In genomic region chrX:58030100-58030834, GRCm38 (mm10) we compare ENCODE assay signal across 8 mouse cellular contexts. TPM values are rescaled to one million over a fixed set of nuclear protein-coding genes. Genes with fewer than 3 reads are reported as not detected.
A peak's percentile ranks its signal among the peaks of the same experiment; 100 is the strongest.
DNase-seq lines count a peak whose midpoint lies in the region; ATAC-seq and TF ChIP-seq lines count a peak whose summit lies in the region.

No protein-coding gene starts in this region.

- H3K9ac ChIP-seq in forebrain, embryonic 16.5 days (replicated peaks; ENCODE audit: low read depth, low read length), result peak overlapping the region; percentile 52
- H3K9ac ChIP-seq in hindbrain, postnatal 0 days (replicated peaks; ENCODE audit: low read length), result peak overlapping the region; percentile 62; the same call in 1 of the 2 replicates
- H3K9ac ChIP-seq in liver, embryonic 15.5 days, result no peak overlapping the region
- no peak overlapping the region for H3K9ac ChIP-seq in stomach, embryonic 15.5 days

- no peaks in the 10 kb centered on the region for H3K4me1 ChIP-seq in forebrain, embryonic 16.5 days (replicated peaks; ENCODE audit: control insufficient read depth, insufficient read depth, low read length)
- no peaks in the 10 kb centered on the region for H3K4me1 ChIP-seq in hindbrain, postnatal 0 days (ENCODE audit: insufficient read depth, low read length)
- H3K4me1 ChIP-seq in liver, embryonic 15.5 days (replicated peaks), result no peaks in the 10 kb centered on the region
- H3K4me1 ChIP-seq in stomach, embryonic 15.5 days, result 0 out of 2 replicates have a peak, but pooled peaks cover 10% of the 10 kb centered on the region

- H3K27me3 ChIP-seq in forebrain, embryonic 16.5 days (replicated peaks; ENCODE audit: control insufficient read depth, insufficient read depth, low read length), result peaks cover 6% of the 10 kb centered on the region; the same call in 1 of the 2 replicates
- H3K27me3 ChIP-seq in hindbrain, postnatal 0 days (ENCODE audit: insufficient read depth, low read length), result no peaks in the 10 kb centered on the region
- H3K27me3 ChIP-seq in liver, embryonic 15.5 days, result peaks cover 92% of the 10 kb centered on the region
- H3K27me3 ChIP-seq in stomach, embryonic 15.5 days (replicated peaks), result peaks cover 40% of the 10 kb centered on the region

- no peaks in the 10 kb centered on the region for H3K9me3 ChIP-seq in forebrain, embryonic 16.5 days (ENCODE audit: control insufficient read depth, low read length)
- H3K9me3 ChIP-seq in hindbrain, postnatal 0 days (ENCODE audit: low read length), result no peaks in the 10 kb centered on the region
- H3K9me3 ChIP-seq in liver, embryonic 15.5 days (replicated peaks), result no peaks in the 10 kb centered on the region
- no peaks in the 10 kb centered on the region for H3K9me3 ChIP-seq in stomach, embryonic 15.5 days

- no peak for TF ChIP-seq CTCF in hindbrain, postnatal 0 days (IDR thresholded peaks at IDR 0.05; ENCODE audit: low read depth)

- intact Hi-C loops in left cerebral cortex, postnatal 36 days (cut with DNase I), result loop anchor here (2.0 to 10.0 kb wide), 2 partner anchors 109 to 345 kb away; no protein-coding TSS in a partner anchor

- ATAC-seq in forebrain, embryonic 16.5 days, result peak; percentile 92
- peak; percentile 95 for ATAC-seq in hindbrain, postnatal 0 days
- ATAC-seq in liver, embryonic 15.5 days (ENCODE audit: insufficient read depth), result no peak
- peak; percentile 85; the same call in 1 of the 2 replicates for ATAC-seq in stomach, embryonic 15.5 days (ENCODE audit: insufficient read depth, low FRiP score, low read depth)

- H3K27ac ChIP-seq in forebrain, embryonic 16.5 days (ENCODE audit: low read length), result peak overlapping the region; percentile 65
- H3K27ac ChIP-seq in hindbrain, postnatal 0 days, result peak overlapping the region; percentile 84
- H3K27ac ChIP-seq in liver, embryonic 15.5 days (replicated peaks), result no peak overlapping the region
- no peak overlapping the region for H3K27ac ChIP-seq in stomach, embryonic 15.5 days

- 16% methylated on average over 38 of the region's 48 CpGs for WGBS in forebrain, embryonic 16.5 days
- 29% methylated on average over 48 of the region's 48 CpGs for WGBS in hindbrain, postnatal 0 days
- WGBS in liver, embryonic 15.5 days (ENCODE audit: insufficient replicate concordance), result 18% methylated on average over 48 of the region's 48 CpGs
- WGBS in stomach, embryonic 15.5 days, result 18% methylated on average over 48 of the region's 48 CpGs

- peak overlapping the region; percentile 45 for H3K4me3 ChIP-seq in forebrain, embryonic 16.5 days (replicated peaks; ENCODE audit: low read length)
- H3K4me3 ChIP-seq in hindbrain, postnatal 0 days (ENCODE audit: low read length), result peak overlapping the region; percentile 45
- no peak overlapping the region; the same call in 1 of the 2 replicates for H3K4me3 ChIP-seq in liver, embryonic 15.5 days (replicated peaks)
- H3K4me3 ChIP-seq in stomach, embryonic 15.5 days (replicated peaks), result peak overlapping the region; percentile 30

- peak; percentile 16 for DNase-seq in left cerebral cortex, adult 11 months (ENCODE audit: low spot score)
- no peak for DNase-seq in left cerebral cortex, postnatal 36 days (ENCODE audit: low spot score in 2 of 2)
- DNase-seq in cerebellum, adult 11-12 months, result peak; percentile 88
- DNase-seq in hindbrain, postnatal 0 days (ENCODE audit: low spot score), result peak; percentile 88
- DNase-seq in urinary bladder, adult 2 months (ENCODE audit: low spot score), result no peak

- H3K4me2 ChIP-seq in forebrain, embryonic 16.5 days (ENCODE audit: low read length), result peak overlapping the region; percentile 61
- peak overlapping the region; percentile 56 for H3K4me2 ChIP-seq in hindbrain, postnatal 0 days (ENCODE audit: low read depth, low read length)
- peak overlapping the region; percentile 32 for H3K4me2 ChIP-seq in liver, embryonic 15.5 days
- peak overlapping the region; percentile 58 for H3K4me2 ChIP-seq in stomach, embryonic 15.5 days

- H3K36me3 ChIP-seq in forebrain, embryonic 16.5 days (ENCODE audit: control insufficient read depth, insufficient read depth), result no peaks in the 10 kb centered on the region
- no peaks in the 10 kb centered on the region for H3K36me3 ChIP-seq in hindbrain, postnatal 0 days (ENCODE audit: insufficient read depth, low read length)
- no peaks in the 10 kb centered on the region for H3K36me3 ChIP-seq in liver, embryonic 15.5 days (replicated peaks)
- H3K36me3 ChIP-seq in stomach, embryonic 15.5 days, result no peaks in the 10 kb centered on the region

RNA-seq across cellular contexts. Expression of gene Zic3, which starts 7.8 kb away (rescaled TPM):
- total RNA-seq in left cerebral cortex, postnatal 36 days (2021), result 1 to 10 TPM; 3.1 to 3.4 TPM
- 10.9 and 13.8 TPM in 2 replicates for polyA plus RNA-seq in forebrain, embryonic 16.5 days (2015; fragmentation: Nextera tagmentation; extraction: Ambion mirVana)
- total RNA-seq in hindbrain, postnatal 0 days (2014; rRNA removed), result 17.1 and 31.4 TPM in 2 replicates
- 15.7 and 15.8 TPM in 2 replicates for polyA plus RNA-seq in hindbrain, postnatal 0 days (2015; fragmentation: Nextera tagmentation; extraction: Ambion mirVana)
- polyA plus RNA-seq in liver, embryonic 15.5 days (2015; fragmentation: Nextera tagmentation; extraction: Ambion mirVana), result not detected in 2 replicates
- 0.05 TPM in 1 of 2 replicates, not detected in the other for polyA plus RNA-seq in stomach, embryonic 15.5 days (2015; fragmentation: Nextera tagmentation; extraction: Ambion mirVana)
- not detected in 2 replicates for polyA plus RNA-seq in urinary bladder, adult 2 months (2012; rRNA removed)

Comparison
In these comparisons a context has a peak if more than half of its experiments do, and no peak if none do; other contexts are left out.
1. DNase-seq: peak in left cerebral cortex, adult 11 months (single experiment), cerebellum, adult 11-12 months (single experiment) and hindbrain, postnatal 0 days (single experiment); none in left cerebral cortex, postnatal 36 days (0 of 2) and urinary bladder, adult 2 months (single experiment).
2. H3K27ac ChIP-seq: peak in forebrain, embryonic 16.5 days (single experiment) and hindbrain, postnatal 0 days (single experiment); none in liver, embryonic 15.5 days (single experiment) and stomach, embryonic 15.5 days (single experiment).
3. H3K9ac ChIP-seq: peak in forebrain, embryonic 16.5 days (single experiment) and hindbrain, postnatal 0 days (single experiment); none in liver, embryonic 15.5 days (single experiment) and stomach, embryonic 15.5 days (single experiment).
4. RNA of gene Zic3, which starts 7.8 kb away (polyA plus RNA-seq): 15.7 to 15.8 TPM in hindbrain, postnatal 0 days and 10.9 to 13.8 TPM in forebrain, embryonic 16.5 days; 0.05 TPM in stomach, embryonic 15.5 days, not detected in liver, embryonic 15.5 days and not detected in urinary bladder, adult 2 months; every median in the first group is over 10 times any median in the second.
5. Peak in every context shown above with its lines, with median percentiles within 50 percentile points of each other: H3K4me2 ChIP-seq.